Mouse (Mus musculus): ENCODE data around the gene Syt2.

Gene Syt2

DNA sequence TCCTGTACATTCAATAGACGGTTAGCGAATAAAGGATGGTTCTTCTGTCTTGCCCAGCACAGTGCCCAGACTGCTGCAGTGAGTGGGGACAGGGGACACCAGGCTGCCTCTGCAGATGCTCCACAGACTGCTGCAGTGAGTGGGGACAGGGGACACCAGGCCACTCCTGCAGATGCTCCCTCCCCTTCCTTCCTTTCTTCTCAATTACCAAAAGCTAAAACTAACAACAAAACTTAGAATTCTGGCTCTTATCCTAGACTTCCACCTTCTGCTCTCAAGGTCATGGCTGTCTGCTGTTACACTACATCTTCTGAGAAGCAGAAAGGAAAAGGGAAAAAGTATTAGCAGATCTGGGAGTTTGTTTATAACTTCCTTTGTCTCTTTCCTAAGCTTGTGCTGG lies 127.8 kb downstream of the Syt2 start:
- no peak for DNase-seq (ENCODE audit: low read depth, low spot score)
- Histone ChIP-seq H3K27me3 (ENCODE audit: control insufficient read depth, insufficient read depth, low read length, poor library complexity, severe bottlenecking) (no peaks in the 10 kb centered on the region), H3K36me3 (ENCODE audit: control insufficient read depth, insufficient read depth, low read length, poor library complexity, severe bottlenecking) (0 out of 2 replicates have a peak, but pooled peaks cover 1% of the 10 kb centered on the region)

DNA sequence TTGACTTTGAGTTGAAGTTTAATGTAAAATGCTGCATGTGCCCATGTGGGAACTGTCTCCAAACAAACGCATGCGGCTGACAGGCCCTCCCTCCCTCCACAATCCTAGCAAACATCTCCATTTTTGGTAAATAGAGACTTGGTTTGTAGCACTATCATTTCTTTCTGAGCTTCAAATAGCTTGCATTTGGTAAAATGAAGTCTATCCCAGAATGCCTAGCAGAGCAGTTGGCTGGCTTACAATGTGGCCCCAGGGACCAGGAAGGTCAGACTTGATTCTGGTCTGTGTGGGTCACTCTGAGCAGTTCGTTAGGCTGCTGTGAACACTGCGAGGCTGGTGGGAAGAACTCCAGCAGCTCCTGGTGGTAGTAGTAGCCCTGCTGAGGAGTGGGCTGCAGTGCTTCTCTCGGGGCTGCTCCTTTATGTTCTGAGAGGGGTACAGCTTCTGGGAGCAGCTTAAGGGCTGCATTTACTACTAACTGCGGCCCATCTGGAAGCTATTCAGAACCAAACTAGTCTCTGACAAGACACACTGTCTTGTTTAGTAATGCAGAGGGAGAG lies 128.3 kb downstream of the Syt2 start:
- Histone ChIP-seq H3K36me3 (ENCODE audit: control insufficient read depth, insufficient read depth, low read length, poor library complexity, severe bottlenecking) (0 out of 2 replicates have a peak, but pooled peaks cover 1% of the 10 kb centered on the region), H3K27me3 (ENCODE audit: control insufficient read depth, insufficient read depth, low read length, poor library complexity, severe bottlenecking) (no peaks in the 10 kb centered on the region)
- DNase-seq (ENCODE audit: low read depth, low spot score): no peak

DNA sequence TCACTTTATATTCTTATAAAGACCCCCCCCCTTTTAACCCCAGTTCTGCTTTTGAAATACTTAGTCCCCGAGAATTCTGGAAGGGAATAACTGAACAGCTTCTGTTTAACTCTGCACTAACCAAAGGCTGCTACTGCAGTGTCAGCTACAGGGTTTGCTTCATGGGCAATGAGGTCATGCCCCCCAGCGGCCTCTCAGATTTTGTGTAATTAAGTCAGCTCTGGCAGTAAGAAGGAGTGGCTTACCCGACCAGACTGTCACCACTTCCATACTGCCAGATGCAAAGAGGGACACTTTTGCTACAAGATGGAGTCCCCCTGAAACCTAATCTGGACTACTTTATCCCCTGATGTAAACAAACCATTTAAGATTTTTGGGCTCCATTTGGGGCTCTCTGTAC lies 129.2 kb downstream of the Syt2 start:
- 0 out of 2 replicates have a peak, but pooled peaks cover 1% of the 10 kb centered on the region for H3K36me3 ChIP-seq (ENCODE audit: control insufficient read depth, insufficient read depth, low read length, poor library complexity, severe bottlenecking)
- H3K27me3 ChIP-seq (ENCODE audit: control insufficient read depth, insufficient read depth, low read length, poor library complexity, severe bottlenecking): no peaks in the 10 kb centered on the region
- no peak for DNase-seq (ENCODE audit: low read depth, low spot score)

DNA sequence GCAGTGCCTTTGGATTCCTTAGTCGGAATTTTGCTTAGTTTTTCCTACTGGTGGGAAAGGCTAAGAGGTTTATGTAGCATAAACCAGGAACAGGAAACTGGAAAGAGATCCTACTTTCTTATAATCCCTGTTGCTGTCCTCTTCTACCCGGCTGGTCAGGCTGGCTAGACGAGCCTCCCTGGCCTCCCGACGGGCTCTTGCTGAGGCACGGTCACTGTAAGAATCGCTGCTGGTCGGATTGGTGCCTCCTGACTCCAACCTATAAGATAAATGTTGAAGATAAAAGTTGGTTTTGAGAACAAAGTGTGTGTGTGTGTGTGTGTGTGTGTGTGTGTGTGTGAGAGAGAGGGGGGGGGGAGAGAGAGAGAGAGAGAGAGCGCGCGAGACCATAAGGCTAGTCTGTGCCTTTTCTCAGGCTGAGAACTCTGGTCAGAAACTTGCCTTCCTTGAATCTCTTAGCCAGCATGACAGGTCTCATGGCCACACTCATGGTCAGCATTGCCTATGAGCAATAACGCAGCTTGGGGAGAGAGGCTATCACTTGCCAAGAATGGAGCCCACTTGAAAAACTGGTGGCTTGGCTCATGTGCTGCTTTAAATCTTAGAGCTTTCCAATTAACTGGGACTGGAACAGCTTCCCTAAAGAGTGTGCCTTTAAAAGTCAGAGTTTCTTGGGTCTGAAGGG lies 130.9 kb downstream of the Syt2 start:
- 0 out of 2 replicates have a peak, but pooled peaks cover 1% of the 10 kb centered on the region for H3K36me3 ChIP-seq (ENCODE audit: control insufficient read depth, insufficient read depth, low read length, poor library complexity, severe bottlenecking)
- no peaks in the 10 kb centered on the region for H3K27me3 ChIP-seq (ENCODE audit: control insufficient read depth, insufficient read depth, low read length, poor library complexity, severe bottlenecking)
- no peak for DNase-seq (ENCODE audit: low read depth, low spot score)

DNA sequence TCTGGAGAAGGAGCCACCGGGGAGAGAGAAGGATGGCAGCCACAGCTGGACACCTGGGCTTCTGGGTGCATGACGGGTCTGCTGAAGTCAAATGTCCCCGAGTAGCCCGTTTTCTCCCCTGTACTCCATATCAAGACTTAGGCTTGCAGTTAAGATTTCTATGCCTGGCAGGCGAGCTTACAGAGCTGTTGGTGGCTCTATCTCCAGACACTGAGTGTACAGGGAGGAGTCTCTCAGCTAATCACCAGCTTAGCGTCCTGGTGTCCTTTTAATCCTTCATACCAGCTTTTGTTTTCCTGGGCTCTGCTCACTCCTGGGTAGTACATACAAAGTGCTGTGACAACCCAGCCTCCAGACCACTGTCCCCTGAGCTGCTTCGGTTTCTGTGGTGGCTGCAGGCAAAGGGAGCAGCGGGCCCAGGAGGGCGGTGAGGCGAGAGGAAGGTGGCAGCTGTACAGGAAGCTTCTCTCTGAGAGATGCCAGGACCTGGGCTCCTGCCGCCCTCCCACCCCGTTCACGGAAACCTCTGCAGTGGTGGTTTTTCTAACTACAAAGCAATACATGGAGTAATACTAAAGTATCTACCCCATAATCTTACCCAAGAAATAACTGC lies 131.6 kb downstream of the Syt2 start:
- no peak for DNase-seq (ENCODE audit: low read depth, low spot score)
- H3K27me3 ChIP-seq (ENCODE audit: control insufficient read depth, insufficient read depth, low read length, poor library complexity, severe bottlenecking): no peaks in the 10 kb centered on the region
- H3K36me3 ChIP-seq (ENCODE audit: control insufficient read depth, insufficient read depth, low read length, poor library complexity, severe bottlenecking): 0 out of 2 replicates have a peak, but pooled peaks cover 1% of the 10 kb centered on the region

DNA sequence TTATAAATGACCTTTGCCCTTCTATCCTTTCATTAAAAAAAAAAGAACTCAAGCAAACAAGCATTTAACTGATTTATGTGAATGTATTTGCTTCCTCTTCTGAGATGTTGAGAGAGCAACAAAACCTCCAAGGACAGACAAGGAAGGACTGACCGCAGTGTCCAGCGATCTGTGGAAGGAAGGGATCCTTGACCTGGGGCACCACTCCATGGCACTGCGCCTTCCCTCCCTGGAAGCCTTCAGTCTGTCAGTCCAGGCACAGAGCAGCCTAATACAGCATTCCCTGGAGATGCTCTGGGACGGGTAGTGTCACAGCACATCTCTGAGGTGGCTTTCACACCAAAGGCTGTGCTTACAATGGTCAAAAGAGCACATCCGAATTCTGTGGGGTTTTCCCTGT lies 136.3 kb downstream of the Syt2 start:
- Histone ChIP-seq H3K27me3 (ENCODE audit: control insufficient read depth, insufficient read depth, low read length, poor library complexity, severe bottlenecking) (no peaks in the 10 kb centered on the region), H3K36me3 (ENCODE audit: control insufficient read depth, insufficient read depth, low read length, poor library complexity, severe bottlenecking) (no peaks in the 10 kb centered on the region)
- DNase-seq (ENCODE audit: low read depth, low spot score): no peak

DNA sequence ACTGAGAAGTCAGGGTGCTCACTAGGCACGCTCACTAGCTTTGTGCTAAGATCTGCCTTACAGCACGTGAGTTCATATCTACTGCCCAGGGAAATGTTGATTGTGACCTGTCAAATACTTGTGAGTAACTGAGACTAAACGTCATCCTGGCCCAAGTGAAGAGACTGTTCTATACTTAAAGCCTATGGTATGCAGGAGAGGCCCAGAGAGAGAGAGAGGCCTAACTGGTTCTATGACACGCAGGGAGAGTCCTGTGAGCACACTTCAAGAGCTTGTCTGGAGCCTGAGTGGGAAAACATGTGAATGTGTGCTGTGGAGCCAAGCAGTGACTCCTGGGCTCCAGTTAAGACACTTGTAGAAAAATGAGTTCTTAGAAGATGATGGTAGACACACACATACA lies 137.5 kb downstream of the Syt2 start:
- Histone ChIP-seq H3K27me3 (ENCODE audit: control insufficient read depth, insufficient read depth, low read length, poor library complexity, severe bottlenecking) (no peaks in the 10 kb centered on the region), H3K36me3 (ENCODE audit: control insufficient read depth, insufficient read depth, low read length, poor library complexity, severe bottlenecking) (no peaks in the 10 kb centered on the region)
- no peak for DNase-seq (ENCODE audit: low read depth, low spot score)

DNA sequence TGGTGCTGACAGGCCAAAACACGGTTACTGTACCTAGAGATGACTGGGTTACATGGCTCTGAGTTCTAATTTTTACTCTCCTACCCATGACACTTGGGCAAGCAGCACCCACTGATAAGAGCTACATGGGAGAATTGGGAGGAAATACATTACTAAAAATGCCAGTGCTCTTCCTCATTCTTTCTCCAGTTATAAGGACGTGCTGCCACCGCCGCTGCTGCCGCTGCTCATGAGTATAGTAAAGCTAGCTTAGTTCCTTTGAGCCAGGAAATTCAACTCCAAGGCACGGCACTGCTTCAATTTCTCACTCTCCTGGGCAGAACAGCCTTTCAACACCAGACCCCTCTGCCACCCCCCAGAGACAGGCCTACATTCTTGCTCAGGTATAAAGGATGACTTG lies 138.0 kb downstream of the Syt2 start:
- no peak for DNase-seq (ENCODE audit: low read depth, low spot score)
- Histone ChIP-seq H3K36me3 (ENCODE audit: control insufficient read depth, insufficient read depth, low read length, poor library complexity, severe bottlenecking) (no peaks in the 10 kb centered on the region), H3K27me3 (ENCODE audit: control insufficient read depth, insufficient read depth, low read length, poor library complexity, severe bottlenecking) (no peaks in the 10 kb centered on the region)

DNA sequence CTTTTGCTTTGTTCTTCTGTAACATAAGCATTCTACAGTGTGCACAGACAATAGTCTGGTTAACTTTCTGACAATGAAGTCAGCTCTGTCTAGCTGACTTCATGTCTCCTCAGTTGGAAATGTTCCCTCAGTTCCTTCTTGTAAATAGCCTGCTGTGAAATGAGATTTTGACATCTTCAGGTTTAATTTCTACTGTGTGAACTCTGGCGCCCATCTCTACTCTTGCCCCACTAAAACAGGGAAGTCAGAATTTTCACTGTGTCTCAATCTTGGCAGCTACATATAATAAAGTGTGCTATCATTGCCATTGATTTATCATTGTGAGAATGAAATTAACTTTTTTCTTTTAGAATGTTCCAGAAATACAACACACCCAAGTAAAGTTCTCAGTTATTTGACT lies 138.4 kb downstream of the Syt2 start:
- Histone ChIP-seq H3K36me3 (ENCODE audit: control insufficient read depth, insufficient read depth, low read length, poor library complexity, severe bottlenecking) (no peaks in the 10 kb centered on the region), H3K27me3 (ENCODE audit: control insufficient read depth, insufficient read depth, low read length, poor library complexity, severe bottlenecking) (no peaks in the 10 kb centered on the region)
- DNase-seq (ENCODE audit: low read depth, low spot score): no peak

DNA sequence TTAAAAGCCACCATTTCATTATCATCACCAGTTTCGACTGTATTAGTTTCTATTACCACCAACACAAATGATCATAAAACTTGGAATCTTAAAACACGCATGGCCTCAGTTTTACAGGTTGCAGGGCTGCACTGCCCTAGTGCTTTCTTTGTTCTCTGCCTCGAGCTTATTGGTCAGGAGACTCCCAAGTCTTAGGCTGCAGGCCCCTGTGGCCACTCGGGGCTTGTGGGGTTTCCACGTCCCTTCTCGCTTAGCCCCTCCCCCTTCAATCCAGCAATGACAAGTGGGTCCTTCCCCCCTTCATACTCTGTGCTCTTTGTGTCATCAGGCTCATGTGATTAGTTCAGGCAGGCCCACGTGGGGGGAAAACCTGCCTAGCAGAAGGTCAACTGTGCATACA lies 141.6 kb downstream of the Syt2 start:
- no peaks in the 10 kb centered on the region for H3K36me3 ChIP-seq (ENCODE audit: control insufficient read depth, insufficient read depth, low read length, poor library complexity, severe bottlenecking)
- no peak for DNase-seq (ENCODE audit: low read depth, low spot score)
- H3K27me3 ChIP-seq (ENCODE audit: control insufficient read depth, insufficient read depth, low read length, poor library complexity, severe bottlenecking): no peaks in the 10 kb centered on the region

DNA sequence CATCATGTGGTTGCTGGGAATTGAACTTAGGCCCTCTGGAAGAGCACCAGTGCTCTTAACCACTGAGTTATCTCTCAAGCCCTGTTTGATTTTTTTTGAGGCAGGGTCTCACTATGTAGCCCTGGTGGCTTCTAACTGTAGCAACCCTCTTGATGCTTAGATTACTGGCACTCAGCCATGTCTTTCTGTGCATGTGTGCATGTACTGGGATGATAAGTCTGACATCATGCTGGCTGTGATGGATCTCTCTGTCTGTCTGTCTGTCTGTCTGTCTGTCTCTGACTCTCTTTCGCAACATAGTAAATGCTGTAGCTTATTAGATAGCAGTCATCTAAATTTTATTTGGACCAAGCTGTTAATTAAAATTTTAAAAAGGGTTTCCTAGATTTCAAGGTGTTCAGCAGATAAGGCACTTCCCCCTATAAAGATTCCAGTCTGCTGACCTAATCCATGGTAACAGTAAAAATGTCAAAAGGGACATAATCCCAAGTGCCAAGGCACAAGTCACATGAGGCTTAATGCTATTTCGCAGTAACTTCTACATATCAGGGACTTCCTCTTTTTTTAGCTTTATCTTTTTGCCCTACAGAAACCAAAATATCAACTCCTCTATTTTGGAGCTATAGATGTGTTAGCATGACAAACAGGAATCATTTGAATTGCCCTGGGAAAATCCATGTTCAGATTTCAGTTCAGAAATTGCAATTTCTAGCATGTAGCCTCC lies 144.4 kb downstream of the Syt2 start:
- DNase-seq (ENCODE audit: low read depth, low spot score): no peak
- no peaks in the 10 kb centered on the region for H3K36me3 ChIP-seq (ENCODE audit: control insufficient read depth, insufficient read depth, low read length, poor library complexity, severe bottlenecking)
- H3K27me3 ChIP-seq (ENCODE audit: control insufficient read depth, insufficient read depth, low read length, poor library complexity, severe bottlenecking): no peaks in the 10 kb centered on the region

DNA sequence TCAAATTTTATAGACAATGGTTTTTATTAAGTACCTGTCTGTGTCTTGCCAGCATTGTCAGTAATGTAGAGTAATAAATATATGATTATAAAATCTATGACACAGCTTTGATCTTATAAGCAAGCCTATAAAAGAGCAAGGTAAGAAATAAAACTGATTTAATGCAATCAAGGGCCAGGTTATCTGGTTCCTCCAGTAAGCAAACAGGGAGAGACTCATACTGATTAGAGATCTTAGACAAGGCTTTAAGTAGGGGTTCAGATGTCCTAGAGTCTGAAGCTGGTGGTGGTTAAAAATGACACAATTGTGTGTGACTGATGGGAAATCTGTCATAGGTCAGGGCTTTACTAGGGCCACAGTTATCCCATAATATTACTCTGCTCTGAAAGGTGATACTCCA lies 145.0 kb downstream of the Syt2 start:
- no peaks in the 10 kb centered on the region for H3K36me3 ChIP-seq (ENCODE audit: control insufficient read depth, insufficient read depth, low read length, poor library complexity, severe bottlenecking)
- H3K27me3 ChIP-seq (ENCODE audit: control insufficient read depth, insufficient read depth, low read length, poor library complexity, severe bottlenecking): no peaks in the 10 kb centered on the region
- DNase-seq (ENCODE audit: low read depth, low spot score): no peak

DNA sequence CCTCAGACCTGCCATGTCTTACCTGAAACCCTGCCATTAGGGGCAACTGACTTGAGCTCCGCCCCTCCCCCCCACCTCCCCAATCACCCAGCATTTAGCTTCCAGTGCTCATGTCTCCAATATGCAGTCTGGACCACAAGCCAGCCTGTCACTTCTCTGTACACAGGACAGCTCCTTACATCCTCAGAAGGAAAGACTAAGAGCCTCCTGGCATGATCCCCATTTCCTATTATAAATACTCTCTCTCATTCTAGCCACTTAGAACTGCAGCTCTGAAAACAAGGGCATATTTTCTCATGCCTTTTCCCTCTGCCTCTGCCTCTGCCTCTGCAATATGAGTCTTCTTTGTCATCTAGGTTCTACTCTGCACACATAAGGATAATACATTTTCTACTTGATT lies 149.6 kb downstream of the Syt2 start:
- Histone ChIP-seq H3K27me3 (ENCODE audit: control insufficient read depth, insufficient read depth, low read length, poor library complexity, severe bottlenecking) (no peaks in the 10 kb centered on the region), H3K36me3 (ENCODE audit: control insufficient read depth, insufficient read depth, low read length, poor library complexity, severe bottlenecking) (no peaks in the 10 kb centered on the region)
- no peak for DNase-seq (ENCODE audit: low read depth, low spot score)

DNA sequence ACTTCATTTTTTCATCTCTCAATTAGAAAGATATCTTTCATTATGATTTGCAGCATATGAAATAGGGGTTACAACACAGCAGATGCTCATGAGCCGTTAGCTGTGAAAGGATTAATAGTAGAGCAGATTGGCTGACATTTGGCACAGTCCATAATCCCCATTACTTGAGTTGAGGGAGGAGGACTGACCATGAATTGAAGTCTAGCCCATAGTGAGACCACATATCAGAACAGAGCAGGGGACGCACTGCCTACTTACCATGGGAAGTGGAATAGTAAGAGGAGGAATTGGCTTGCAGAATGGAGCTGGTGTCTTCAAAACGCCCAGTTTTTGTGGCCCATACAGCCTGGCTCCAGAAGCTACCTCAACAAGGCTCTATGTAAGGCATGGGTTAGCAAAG lies 150.1 kb downstream of the Syt2 start:
- no peak for DNase-seq (ENCODE audit: low read depth, low spot score)
- H3K27me3 ChIP-seq (ENCODE audit: control insufficient read depth, insufficient read depth, low read length, poor library complexity, severe bottlenecking): no peaks in the 10 kb centered on the region
- H3K36me3 ChIP-seq (ENCODE audit: control insufficient read depth, insufficient read depth, low read length, poor library complexity, severe bottlenecking): no peaks in the 10 kb centered on the region

DNA sequence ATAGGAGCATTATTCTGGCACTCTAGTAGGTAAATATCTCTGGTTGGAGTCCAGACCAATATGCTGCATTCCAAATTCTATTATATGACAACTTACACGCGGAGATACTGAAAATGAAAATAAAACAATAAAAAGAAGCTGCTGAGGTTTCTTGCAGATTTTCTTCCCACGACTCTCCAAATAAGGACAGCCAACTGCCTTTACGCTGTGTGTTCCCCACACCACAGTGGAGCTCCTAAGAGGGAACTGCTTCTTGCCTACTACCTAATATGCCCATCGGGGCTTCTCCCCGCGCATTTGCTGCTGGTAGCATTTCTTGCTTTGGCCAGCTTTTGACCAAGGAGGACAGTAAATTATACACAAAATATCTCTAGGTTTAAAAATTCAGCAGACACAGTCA lies 155.3 kb downstream of the Syt2 start:
- Histone ChIP-seq H3K36me3 (ENCODE audit: control insufficient read depth, insufficient read depth, low read length, poor library complexity, severe bottlenecking) (no peaks in the 10 kb centered on the region), H3K27me3 (ENCODE audit: control insufficient read depth, insufficient read depth, low read length, poor library complexity, severe bottlenecking) (no peaks in the 10 kb centered on the region)
- no peak for DNase-seq (ENCODE audit: low read depth, low spot score)
